In the genomic region with DNA sequence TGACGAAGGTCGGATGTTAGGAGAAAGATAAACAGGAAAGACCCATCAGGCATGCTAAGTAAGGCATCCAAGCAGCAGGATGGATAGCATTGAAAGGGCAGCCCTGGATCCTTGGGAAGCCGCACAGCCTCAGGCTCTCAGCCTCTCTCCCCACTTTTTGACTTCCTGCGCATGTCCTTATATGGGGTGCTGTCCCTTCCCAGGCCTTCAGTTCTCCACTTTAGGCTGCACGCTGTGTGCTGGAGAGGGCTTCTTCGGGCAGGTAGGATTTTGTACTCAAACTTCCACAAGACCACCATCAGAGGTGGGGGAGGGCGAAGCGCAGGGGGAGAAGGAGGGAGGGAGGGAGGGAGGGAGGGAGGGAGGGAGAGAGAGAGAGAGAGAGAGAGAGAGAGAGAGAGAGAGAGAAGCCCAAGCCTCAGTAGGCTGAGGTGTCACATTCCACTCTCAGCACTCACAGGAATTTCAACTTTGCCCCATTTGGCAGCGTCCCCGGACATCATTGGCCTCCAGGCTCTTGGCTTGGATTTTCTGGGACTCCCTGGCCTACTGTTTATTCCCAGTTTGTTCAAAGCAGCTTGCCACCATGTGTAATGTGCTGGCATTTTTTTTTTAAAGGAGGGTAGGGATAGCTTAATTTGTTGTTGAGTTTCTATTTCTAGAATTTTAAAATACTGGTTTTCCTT, we compare ENCODE assay signal across 8 mouse cellular contexts. TPM values are rescaled to one million over a fixed set of nuclear protein-coding genes. Genes with fewer than 3 reads are reported as not detected.
A peak's percentile ranks its signal among the peaks of the same experiment; 100 is the strongest.
DNase-seq lines count a peak whose midpoint lies in the region; ATAC-seq and TF ChIP-seq lines count a peak whose summit lies in the region.

No protein-coding gene starts in this region.

- no peak for TF ChIP-seq CTCF in hindbrain, postnatal 0 days (IDR thresholded peaks at IDR 0.05; ENCODE audit: low read depth)

- no peaks in the 10 kb centered on the region for H3K27me3 ChIP-seq in hindbrain, postnatal 0 days (ENCODE audit: insufficient read depth, low read length)
- H3K27me3 ChIP-seq in midbrain, embryonic 10.5 days (ENCODE audit: low read depth, poor library complexity, severe bottlenecking), result no peaks in the 10 kb centered on the region
- H3K27me3 ChIP-seq in stomach, embryonic 16.5 days (ENCODE audit: control insufficient read depth, insufficient read depth, low read length), result no peaks in the 10 kb centered on the region

- H3K27ac ChIP-seq in hindbrain, postnatal 0 days, result peak overlapping the region; percentile 11; the same call in 1 of the 2 replicates
- no peak overlapping the region for H3K27ac ChIP-seq in midbrain, embryonic 10.5 days (replicated peaks)
- H3K27ac ChIP-seq in stomach, embryonic 16.5 days (ENCODE audit: low read length), result peak overlapping the region; percentile 64

- no peaks in the 10 kb centered on the region for H3K9me3 ChIP-seq in hindbrain, postnatal 0 days (ENCODE audit: low read length)
- H3K9me3 ChIP-seq in midbrain, embryonic 10.5 days (replicated peaks), result no peaks in the 10 kb centered on the region
- H3K9me3 ChIP-seq in stomach, embryonic 16.5 days (replicated peaks; ENCODE audit: control insufficient read depth, low read length), result no peaks in the 10 kb centered on the region

- H3K4me1 ChIP-seq in hindbrain, postnatal 0 days (ENCODE audit: insufficient read depth, low read length), result 0 out of 2 replicates have a peak, but pooled peaks cover 4% of the 10 kb centered on the region
- H3K4me1 ChIP-seq in midbrain, embryonic 10.5 days, result peaks cover 16% of the 10 kb centered on the region
- 0 out of 2 replicates have a peak, but pooled peaks cover 6% of the 10 kb centered on the region for H3K4me1 ChIP-seq in stomach, embryonic 16.5 days (ENCODE audit: control insufficient read depth, insufficient read depth, low read length)

- intact Hi-C loops in left cerebral cortex, postnatal 36 days (cut with DNase I), result no loop called here

- ATAC-seq in hindbrain, postnatal 0 days, result 0 out of 2 replicates have a peak, but pooled peaks have one; percentile 11
- peak; percentile 63; the same call in 1 of the 2 replicates for ATAC-seq in stomach, embryonic 16.5 days (ENCODE audit: insufficient read depth, low FRiP score)
- ATAC-seq in megakaryocyte-erythroid progenitor cell, adult 5-6 weeks (replicated peaks; ENCODE audit: low FRiP score, low TSS enrichment, poor library complexity, severe bottlenecking), result no peak

- DNase-seq in R1 (ENCODE audit: low read depth, low spot score), result peak; percentile 76
- DNase-seq in cerebellum, adult 9-11 months, result peak; percentile 60
- peak; percentile 85 for DNase-seq in gastrocnemius, postnatal 25 days
- DNase-seq in hindbrain, postnatal 0 days (ENCODE audit: low spot score), result peak; percentile 70
- DNase-seq in left cerebral cortex, postnatal 36 days (ENCODE audit: low spot score in 2 of 2), result peak; percentile 24 to 51
- DNase-seq in midbrain, embryonic 10.5 days (ENCODE audit: low spot score), result peak; percentile 38

- H3K4me3 ChIP-seq in hindbrain, postnatal 0 days (ENCODE audit: low read length), result no peak overlapping the region
- no peak overlapping the region for H3K4me3 ChIP-seq in midbrain, embryonic 10.5 days
- H3K4me3 ChIP-seq in stomach, embryonic 16.5 days (replicated peaks; ENCODE audit: low read length), result peak overlapping the region; percentile 10

- WGBS in hindbrain, postnatal 0 days, result 14% methylated on average over 9 of the region's 10 CpGs
- 11% methylated on average over 10 of the region's 10 CpGs for WGBS in midbrain, embryonic 10.5 days
- WGBS in stomach, embryonic 16.5 days, result 15% methylated on average over 10 of the region's 10 CpGs

- H3K9ac ChIP-seq in hindbrain, postnatal 0 days (replicated peaks; ENCODE audit: low read length), result no peak overlapping the region
- no peak overlapping the region; the same call in 1 of the 2 replicates for H3K9ac ChIP-seq in stomach, embryonic 16.5 days (ENCODE audit: low read length)

- H3K4me2 ChIP-seq in hindbrain, postnatal 0 days (ENCODE audit: low read depth, low read length), result peak overlapping the region; percentile 42
- peak overlapping the region; percentile 24; the same call in 1 of the 2 replicates for H3K4me2 ChIP-seq in stomach, embryonic 16.5 days (ENCODE audit: low read depth, low read length)

- H3K36me3 ChIP-seq in hindbrain, postnatal 0 days (ENCODE audit: insufficient read depth, low read length), result no peaks in the 10 kb centered on the region
- H3K36me3 ChIP-seq in midbrain, embryonic 10.5 days, result no peaks in the 10 kb centered on the region
- H3K36me3 ChIP-seq in stomach, embryonic 16.5 days (ENCODE audit: control insufficient read depth, insufficient read depth, low read length), result no peaks in the 10 kb centered on the region

RNA-seq across cellular contexts. Expression of a gene that starts 1.5 kb away (rescaled TPM):
- total RNA-seq in gastrocnemius, postnatal 25 days (2021), result under 1 TPM in 1 of 2 experiments, not detected in 1; 0.05 TPM
- total RNA-seq in hindbrain, postnatal 0 days (2014; rRNA removed), result 1.1 and 1.5 TPM in 2 replicates
- polyA plus RNA-seq in hindbrain, postnatal 0 days (2015; fragmentation: Nextera tagmentation; extraction: Ambion mirVana), result 0.34 and 0.37 TPM in 2 replicates
- under 1 TPM; 0.48 to 0.49 TPM for total RNA-seq in left cerebral cortex, postnatal 36 days (2021)
- 0.04 and 0.05 TPM in 2 replicates for polyA plus RNA-seq in midbrain, embryonic 10.5 days (2016; fragmentation: Nextera tagmentation; extraction: Ambion mirVana)
- polyA plus RNA-seq in stomach, embryonic 16.5 days (2015; fragmentation: Nextera tagmentation; extraction: Ambion mirVana), result 0.05 and 0.10 TPM in 2 replicates
- not detected in 2 replicates for total RNA-seq in megakaryocyte-erythroid progenitor cell, adult 5-6 weeks (2014; fragmentation: Nextera tagmentation)
- total RNA-seq in megakaryocyte-erythroid progenitor cell, adult 5-6 weeks (2017), result 0.04 TPM in 1 of 2 replicates, not detected in the other

RNA-seq across cellular contexts. Expression of a gene that starts 25.2 kb away (rescaled TPM):
- total RNA-seq in gastrocnemius, postnatal 25 days (2021), result 100 to 1,000 TPM; 357 to 371 TPM
- total RNA-seq in hindbrain, postnatal 0 days (2014; rRNA removed), result 35.0 and 46.8 TPM in 2 replicates
- 152 and 153 TPM in 2 replicates for polyA plus RNA-seq in hindbrain, postnatal 0 days (2015; fragmentation: Nextera tagmentation; extraction: Ambion mirVana)
- 100 to 1,000 TPM; 113 to 121 TPM for total RNA-seq in left cerebral cortex, postnatal 36 days (2021)
- 170 and 176 TPM in 2 replicates for polyA plus RNA-seq in midbrain, embryonic 10.5 days (2016; fragmentation: Nextera tagmentation; extraction: Ambion mirVana)
- polyA plus RNA-seq in stomach, embryonic 16.5 days (2015; fragmentation: Nextera tagmentation; extraction: Ambion mirVana), result 197 and 205 TPM in 2 replicates
- total RNA-seq in megakaryocyte-erythroid progenitor cell, adult 5-6 weeks (2014; fragmentation: Nextera tagmentation), result 99.3 and 99.9 TPM in 2 replicates
- total RNA-seq in megakaryocyte-erythroid progenitor cell, adult 5-6 weeks (2017), result 151 and 153 TPM in 2 replicates
